14 mouse cellular contexts compared by ENCODE assay signal in the genomic region with DNA sequence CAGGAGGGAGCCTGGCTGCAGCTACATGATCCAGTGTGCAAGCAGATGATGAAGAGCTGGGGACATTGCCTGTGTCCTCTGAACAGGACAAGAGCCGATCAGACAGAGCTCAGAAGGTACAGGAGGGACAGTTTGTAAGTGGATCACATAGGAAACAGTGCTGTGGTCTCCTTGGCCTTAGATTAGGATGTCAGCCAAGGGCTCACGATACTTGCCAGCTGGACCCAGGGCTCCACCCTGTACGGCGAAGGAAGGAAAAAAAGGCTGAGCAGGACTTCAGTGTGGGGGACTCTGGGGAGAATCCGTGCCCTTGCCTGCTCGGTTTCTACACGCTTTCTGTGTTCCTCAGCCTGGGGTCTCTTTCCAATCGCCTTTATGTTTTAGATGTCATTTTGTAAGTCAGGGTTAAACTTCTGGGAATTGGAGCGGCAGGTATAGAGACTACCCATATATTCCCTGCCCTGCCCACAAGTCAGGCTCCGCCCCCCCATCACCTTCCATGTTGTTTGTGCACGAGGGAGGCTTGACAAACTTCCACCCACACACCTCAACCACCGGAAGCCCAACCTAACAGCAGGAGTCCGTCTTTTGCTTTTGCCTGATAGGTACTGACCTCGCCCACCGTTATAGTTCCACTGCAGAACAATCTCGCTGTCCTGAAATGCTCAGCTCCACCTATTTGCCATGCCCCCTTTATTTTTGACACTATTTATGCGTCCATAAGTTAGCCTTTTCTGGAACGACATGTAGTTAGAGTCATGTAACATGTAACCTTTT.
DNase-seq lines count a peak whose midpoint lies in the region.
"Had no signal": no experiment of that assay in that cellular context is flagged by ENCODE, and none has a peak within 500 bp of the region (broad histone marks: within the 10 kb centered on the region; RNA-seq: fewer than 3 reads in every experiment).

No protein-coding gene starts in this region.

- DNase-seq in cerebellum, postnatal 14 days, result peak; percentile 32 to 50
- no peak for DNase-seq in cerebellum, adult 11 months
- DNase-seq in lung, postnatal 10 days, result peak; percentile 38
- no peak for DNase-seq in lung, postnatal 36 days
- peak; percentile 73 for DNase-seq in ZHBTc4 (ENCODE audit: low read depth, low spot score)
- no peak for DNase-seq in spleen, adult 12 weeks (ENCODE audit: low spot score)
- no peak for DNase-seq in kidney, postnatal 10 days
- DNase-seq: adrenal gland, postnatal 25 days; B cell, adult 2 months; cerebellum, adult 9-10 months; kidney, adult 9 months; layer of hippocampus, postnatal 36 days; right cerebral cortex, postnatal 25 days; thymus, postnatal 4 days had no signal

Comparison
In these comparisons a context has a peak if more than half of its experiments do, and no peak if none do; other contexts are left out.
1. DNase-seq: peak in cerebellum, postnatal 14 days (2 of 2), lung, postnatal 10 days (single experiment) and ZHBTc4 (single experiment); none in cerebellum, adult 11 months (single experiment), lung, postnatal 36 days (single experiment), spleen, adult 12 weeks (single experiment) and kidney, postnatal 10 days (single experiment).